Mouse (Mus musculus) frontal cortex, postnatal 36 days (tissue): ENCODE measurements around the gene Htra2.

Source experiments
- DNase-seq, 2 experiments: peaks; one replicate each; pipeline ENCODE4 v3.0.0; 2022; ENCODE audit warnings: low spot score in 2 of 2

Htra2 gene

GRCm38 (mm10) chr6:83008659-83009058 lies 46.4 kb downstream of the Htra2 start:
- no peak for DNase-seq

GRCm38 (mm10) chr6:83006114-83006513 lies 49.0 kb downstream of the Htra2 start:
- DNase-seq = no peak

- DNase-seq = no peak
These were observed 49.5 kb downstream of the Htra2 start for GRCm38 (mm10) chr6:83005444-83006011.

- DNase-seq = no peak
These were observed 50.2 kb downstream of the Htra2 start for GRCm38 (mm10) chr6:83004872-83005271.

GRCm38 (mm10) chr6:83004309-83004708 lies 50.8 kb downstream of the Htra2 start:
- no peak for DNase-seq

- no peak for DNase-seq
These were observed 51.2 kb downstream of the Htra2 start for GRCm38 (mm10) chr6:83003850-83004249.

GRCm38 (mm10) chr6:83003082-83003481 lies 52.0 kb downstream of the Htra2 start:
- DNase-seq = no peak
